Mouse (Mus musculus): ENCODE data around the gene Gm13539. TPM values are rescaled to one million over a fixed set of nuclear protein-coding genes. Genes with fewer than 3 reads are reported as not detected.
"Not testable (repeated sequence)": the region's sequence is repeated elsewhere in the genome, so short reads cannot be mapped to it uniquely, and the experiment has no call there.

Gm13539 gene
- not detected for polyA plus RNA-seq (2021)

DNA sequence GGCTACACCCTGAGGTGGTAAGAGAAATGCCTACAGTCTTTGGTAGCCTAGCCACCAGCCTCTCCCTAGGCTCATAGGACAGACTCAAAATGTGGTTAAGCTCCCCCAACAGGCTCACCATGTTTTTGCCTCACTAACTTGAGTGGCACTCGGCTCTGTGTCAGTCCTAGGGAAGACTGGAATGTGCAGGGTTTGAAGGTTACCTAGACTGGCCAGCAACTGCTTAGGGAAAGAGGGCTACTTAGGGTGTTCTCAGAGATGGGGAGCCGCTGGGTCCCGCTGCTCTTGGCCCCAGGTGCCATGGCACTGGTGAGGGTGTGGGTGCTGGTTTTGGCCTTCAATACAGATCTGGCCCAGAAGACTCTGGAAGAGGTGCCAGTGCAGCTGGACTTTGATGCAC lies at the start of gene Gm13539:
Gene Gm13539 (plus strand): TSS at position 301 of the 400 bp plus-strand sequence.
- no peak for TF ChIP-seq CTCF (IDR thresholded peaks at IDR 0.05)
- in situ Hi-C loops (cut with MboI; ENCODE audit: low pct_unique_long_range_greater_than_20kb), result no loop called here
- peaks cover 9% of the 10 kb centered on the region for H3K27me3 ChIP-seq
- POLR2A ChIA-PET, result no interaction called here
- no peak for DNase-seq (ENCODE audit: low read depth, low spot score)
- no peak for ATAC-seq
- CTCF ChIA-PET, result no interaction called here

DNA sequence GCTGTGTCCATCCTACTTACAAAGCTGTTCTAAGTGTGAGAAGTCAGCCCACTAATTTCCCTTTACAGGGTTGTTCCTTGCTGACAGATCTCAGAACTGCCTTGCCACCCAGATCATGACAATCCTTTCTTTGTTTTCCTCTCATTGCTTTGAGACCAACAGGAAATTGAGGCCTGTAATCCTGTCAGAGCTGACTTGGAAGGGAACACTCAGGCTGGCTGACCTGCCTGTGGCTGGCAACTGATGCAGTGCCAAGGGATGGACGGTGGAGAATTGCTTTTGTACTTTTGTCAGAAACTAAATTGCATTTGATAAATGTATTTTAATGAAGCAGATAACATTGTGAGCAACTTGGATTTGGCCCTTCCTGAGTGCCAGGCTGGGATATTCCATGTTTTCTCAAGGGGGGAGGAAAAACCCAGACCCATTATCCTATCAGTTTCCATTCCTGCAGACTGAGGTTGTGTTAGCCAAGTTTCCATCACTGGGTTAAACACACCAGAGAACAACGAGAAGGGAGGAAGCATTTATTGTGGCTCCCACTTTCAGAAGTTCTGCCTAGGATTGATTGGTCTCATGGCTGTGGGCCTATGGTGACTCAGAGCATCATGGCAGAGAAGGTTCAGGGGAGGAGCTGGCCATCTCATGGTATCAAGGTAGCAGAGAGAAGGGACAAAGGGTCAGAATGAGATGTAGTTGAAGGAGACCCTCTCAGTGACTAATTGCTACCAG lies 48.7 kb upstream of the Gm13539 start:
- no peaks in the 10 kb centered on the region for H3K27me3 ChIP-seq
- CTCF ChIA-PET, result no interaction called here
- TF ChIP-seq CTCF (IDR thresholded peaks at IDR 0.05), result no peak
- ATAC-seq (no peak), DNase-seq (ENCODE audit: low read depth, low spot score) (no peak)
- POLR2A ChIA-PET, result no interaction called here
- in situ Hi-C loops (cut with MboI; ENCODE audit: low pct_unique_long_range_greater_than_20kb), result no loop called here

DNA sequence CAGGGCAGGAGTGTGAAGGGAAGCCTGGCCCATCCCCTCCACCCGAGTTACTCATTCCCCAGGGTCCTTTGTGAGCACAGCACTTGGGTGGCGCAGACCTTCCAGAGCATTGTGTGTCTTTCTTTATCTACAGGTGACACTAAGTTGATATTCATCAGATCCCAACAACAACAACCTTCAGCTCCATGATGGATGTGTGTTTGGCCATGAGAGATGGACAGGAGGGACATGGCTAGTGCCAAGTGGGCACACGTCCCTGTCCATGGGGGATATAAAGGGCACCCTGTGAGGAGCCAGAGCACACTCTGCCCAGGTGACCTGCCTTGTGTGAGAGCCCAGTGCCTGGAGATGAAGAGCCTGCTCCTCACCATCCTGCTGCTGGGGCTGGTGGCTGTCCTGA lies 45.3 kb upstream of the Gm13539 start, which contains the start of gene Obp2b:
Gene Obp2b (plus strand): TSS at position 301 of the 400 bp plus-strand sequence.
- ATAC-seq; DNase-seq (ENCODE audit: low read depth, low spot score); POLR2A ChIA-PET; in situ Hi-C loops (cut with MboI; ENCODE audit: low pct_unique_long_range_greater_than_20kb); CTCF ChIA-PET; H3K27me3 ChIP-seq: not testable (repeated sequence)

DNA sequence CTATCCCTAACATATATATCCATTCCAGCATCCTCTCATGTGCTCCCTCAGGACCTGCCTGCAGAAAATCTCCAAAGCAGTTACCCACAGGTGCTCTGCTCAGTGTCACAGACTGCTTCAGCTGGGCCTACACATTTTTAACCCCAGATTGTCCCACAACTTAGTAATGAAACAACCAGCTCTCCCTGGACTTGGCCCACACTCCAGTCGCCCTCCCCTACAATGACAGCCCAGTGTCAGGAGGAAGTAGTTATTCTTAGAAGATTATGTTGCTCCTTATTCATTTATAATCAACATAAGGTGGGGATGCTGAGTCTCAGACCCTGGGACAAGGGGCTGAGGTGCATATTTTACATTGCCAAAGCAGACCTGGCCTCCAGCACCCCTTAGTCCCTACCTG lies 40.4 kb upstream of the Gm13539 start:
- H3K27me3 ChIP-seq, result no peaks in the 10 kb centered on the region
- TF ChIP-seq CTCF (IDR thresholded peaks at IDR 0.05), result no peak
- CTCF ChIA-PET, result no interaction called here
- POLR2A ChIA-PET, result no interaction called here
- ATAC-seq (no peak), DNase-seq (ENCODE audit: low read depth, low spot score) (no peak)
- in situ Hi-C loops (cut with MboI; ENCODE audit: low pct_unique_long_range_greater_than_20kb), result no loop called here

DNA sequence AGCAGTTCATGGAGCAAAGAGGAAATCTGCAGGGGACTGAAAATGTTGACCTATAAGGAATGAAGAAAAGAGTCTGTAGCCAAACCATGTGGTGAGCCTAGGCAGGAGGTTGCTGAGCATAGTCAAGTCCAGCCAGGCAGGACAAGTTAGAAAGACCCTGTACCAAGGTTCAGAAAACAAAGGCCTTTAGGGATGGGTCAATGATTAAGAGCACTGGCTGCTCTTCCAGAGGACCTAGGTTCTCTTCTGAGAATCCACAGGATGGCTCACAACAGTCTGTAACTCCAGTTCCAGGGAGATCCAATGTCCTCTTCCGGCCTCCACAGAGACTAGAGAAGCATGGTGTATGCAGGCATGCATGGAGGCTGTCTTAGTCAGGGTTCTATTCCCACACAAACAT lies 27.9 kb upstream of the Gm13539 start:
- CTCF ChIA-PET, result no interaction called here
- ATAC-seq, result no peak
- in situ Hi-C loops (cut with MboI; ENCODE audit: low pct_unique_long_range_greater_than_20kb), result no loop called here
- no peaks in the 10 kb centered on the region for H3K27me3 ChIP-seq
- POLR2A ChIA-PET, result no interaction called here
- no peak for DNase-seq (ENCODE audit: low read depth, low spot score)
- no peak for TF ChIP-seq CTCF (IDR thresholded peaks at IDR 0.05)

DNA sequence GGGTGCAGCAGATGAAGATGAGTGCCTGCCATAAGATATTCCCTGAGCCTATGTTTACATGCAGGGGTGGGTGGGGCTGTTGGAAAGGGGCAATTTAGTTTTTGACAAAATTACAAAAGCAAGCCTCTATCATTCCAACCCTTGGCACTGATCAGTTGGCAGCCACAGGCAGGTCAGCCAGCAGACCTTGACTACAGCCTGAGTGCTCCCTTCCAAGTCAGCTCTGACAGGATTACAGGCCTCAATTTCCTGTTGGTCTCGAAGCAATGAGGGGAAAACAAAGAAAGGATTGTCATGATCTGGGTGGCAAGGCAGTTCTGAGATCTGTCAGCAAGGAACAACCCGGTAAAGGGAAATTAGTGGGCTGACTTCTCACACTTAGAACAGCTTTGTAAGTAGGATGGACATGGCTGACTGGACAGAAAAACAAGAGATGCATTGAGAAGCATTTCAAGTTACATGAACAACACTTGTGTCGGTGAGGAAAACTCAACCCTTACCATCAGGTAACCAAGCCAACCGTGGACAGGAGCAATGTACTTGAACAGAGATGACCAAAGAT lies 23.9 kb upstream of the Gm13539 start:
- POLR2A ChIA-PET, result no interaction called here
- ATAC-seq, result no peak
- H3K27me3 ChIP-seq, result no peaks in the 10 kb centered on the region
- in situ Hi-C loops (cut with MboI; ENCODE audit: low pct_unique_long_range_greater_than_20kb), result no loop called here
- no peak for TF ChIP-seq CTCF (IDR thresholded peaks at IDR 0.05)
- no peak for DNase-seq (ENCODE audit: low read depth, low spot score)
- CTCF ChIA-PET, result no interaction called here

DNA sequence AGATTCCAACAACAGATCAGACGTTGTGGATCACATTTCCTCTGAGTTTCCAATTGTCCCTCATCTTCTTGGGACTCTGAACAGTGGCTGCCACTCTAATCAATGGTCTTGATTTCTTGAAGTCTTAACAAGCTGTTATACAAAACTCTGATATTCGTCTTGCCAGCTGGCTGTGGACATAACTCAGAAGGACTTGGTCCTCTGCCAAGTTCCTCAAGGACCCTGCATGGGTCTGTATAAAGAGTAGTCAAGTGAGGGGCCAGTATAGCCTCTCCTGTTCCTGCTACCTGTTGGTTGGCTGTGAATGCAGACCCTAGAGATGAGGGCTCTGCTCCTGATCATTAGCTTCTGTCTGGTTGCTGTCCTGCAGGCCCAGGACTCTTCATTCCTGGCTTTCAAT lies 16.8 kb upstream of the Gm13539 start, which contains the start of gene Lcn3:
Gene Lcn3 (plus strand): TSS at position 301 of the 400 bp plus-strand sequence.
- ATAC-seq, result no peak
- DNase-seq (ENCODE audit: low read depth, low spot score), result no peak
- no peak for TF ChIP-seq CTCF (IDR thresholded peaks at IDR 0.05)
- POLR2A ChIA-PET, result no interaction called here
- CTCF ChIA-PET, result no interaction called here
- in situ Hi-C loops (cut with MboI; ENCODE audit: low pct_unique_long_range_greater_than_20kb), result no loop called here
- peaks cover 24% of the 10 kb centered on the region for H3K27me3 ChIP-seq

DNA sequence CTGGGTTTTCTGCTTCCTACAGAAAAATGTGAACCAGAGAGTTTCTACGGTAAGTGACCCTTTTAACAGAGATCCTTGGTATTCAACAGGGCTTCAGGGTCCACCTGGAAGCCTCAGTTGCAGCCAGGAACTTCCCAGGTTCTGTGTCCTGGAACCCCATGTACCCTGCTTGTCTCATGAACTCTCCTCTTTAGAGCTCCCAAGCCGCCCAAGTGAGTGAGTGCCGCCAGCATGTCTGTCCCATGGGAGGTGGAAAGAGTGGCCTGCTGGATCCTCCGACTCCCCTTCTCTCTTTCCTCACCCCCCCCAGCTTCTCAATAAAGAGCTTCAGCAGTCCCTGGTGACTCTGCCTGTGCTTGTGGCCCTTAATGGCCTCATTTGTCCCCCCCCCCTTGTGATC lies 14.3 kb upstream of the Gm13539 start:
- ATAC-seq (no peak), DNase-seq (ENCODE audit: low read depth, low spot score) (no peak)
- H3K27me3 ChIP-seq, result peaks cover 24% of the 10 kb centered on the region
- ChIA-PET CTCF (no interaction called here), POLR2A (no interaction called here)
- in situ Hi-C loops (cut with MboI; ENCODE audit: low pct_unique_long_range_greater_than_20kb), result no loop called here
- no peak for TF ChIP-seq CTCF (IDR thresholded peaks at IDR 0.05)

DNA sequence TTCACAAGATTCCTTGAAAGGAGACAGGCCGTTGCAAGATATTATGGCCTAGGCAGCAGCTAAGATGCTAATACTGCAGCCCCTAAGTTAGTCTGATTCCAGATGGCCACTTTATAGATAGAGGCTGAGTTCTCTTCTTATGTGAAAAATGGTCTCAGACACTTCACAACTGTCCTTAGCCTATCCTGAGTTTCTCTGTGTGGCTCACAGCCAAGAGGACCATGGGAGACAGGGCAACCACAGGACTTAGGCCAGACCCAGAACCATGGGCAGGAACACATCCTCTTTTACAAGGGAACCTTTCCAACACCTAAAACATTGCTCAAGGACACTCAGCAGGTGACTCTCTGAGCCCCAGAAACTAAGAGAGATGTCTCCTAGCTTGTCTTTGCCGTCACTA lies 8.6 kb upstream of the Gm13539 start:
- H3K27me3 ChIP-seq, result peaks cover 9% of the 10 kb centered on the region
- ATAC-seq (no peak), DNase-seq (ENCODE audit: low read depth, low spot score) (no peak)
- no peak for TF ChIP-seq CTCF (IDR thresholded peaks at IDR 0.05)
- in situ Hi-C loops (cut with MboI; ENCODE audit: low pct_unique_long_range_greater_than_20kb), result no loop called here
- ChIA-PET POLR2A (interaction anchor here (0.6 kb wide), 1 partner anchor 141 kb away, joined by 8 read pairs; no protein-coding TSS in a partner anchor), CTCF (no interaction called here)

DNA sequence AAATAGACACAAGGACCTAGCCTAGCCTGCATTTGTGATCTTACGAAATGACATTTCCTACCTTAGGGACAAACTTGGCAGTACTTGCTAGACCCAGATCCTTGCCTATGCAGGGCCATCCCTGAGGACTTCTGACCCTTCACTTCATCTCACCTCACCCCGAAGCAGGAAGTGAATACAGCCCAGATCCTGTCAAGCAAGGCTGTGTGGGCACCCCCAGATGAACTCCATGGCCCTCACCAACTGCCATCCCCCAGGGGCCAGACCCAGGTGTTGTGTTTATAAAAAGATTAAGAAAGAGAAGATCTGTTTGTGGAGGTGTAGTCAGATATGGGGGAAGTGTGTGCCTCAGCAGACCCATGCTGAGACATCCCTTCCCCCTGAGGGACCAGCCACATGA lies 7.4 kb upstream of the Gm13539 start:
- TF ChIP-seq CTCF (IDR thresholded peaks at IDR 0.05), result no peak
- ATAC-seq, result no peak
- DNase-seq (ENCODE audit: low read depth, low spot score), result no peak
- POLR2A ChIA-PET, result interaction anchor here (0.5 kb wide), 1 partner anchor 474 kb away, joined by 4 read pairs; no protein-coding TSS in a partner anchor
- CTCF ChIA-PET, result no interaction called here
- in situ Hi-C loops (cut with MboI; ENCODE audit: low pct_unique_long_range_greater_than_20kb), result no loop called here
- H3K27me3 ChIP-seq, result peaks cover 6% of the 10 kb centered on the region

DNA sequence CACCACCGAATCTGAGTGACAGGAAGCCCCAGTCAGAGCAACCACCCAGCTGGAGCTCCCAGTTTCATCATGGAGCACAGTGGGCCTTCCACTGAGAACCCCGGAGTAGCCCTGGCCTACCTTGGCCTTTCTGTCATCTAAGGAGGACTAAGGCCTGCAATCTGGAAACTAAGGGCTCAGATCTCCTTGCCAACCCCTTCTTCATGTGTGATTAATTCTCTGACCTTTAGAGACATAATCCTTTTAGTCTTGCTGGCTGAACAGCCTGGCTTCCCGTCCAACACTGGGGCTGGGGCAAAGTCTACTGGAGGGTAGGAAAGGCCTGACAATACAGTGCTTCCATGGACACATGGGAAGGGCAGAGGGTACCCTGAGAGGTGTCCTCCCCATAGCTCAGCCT lies 6.1 kb upstream of the Gm13539 start:
- no peak for TF ChIP-seq CTCF (IDR thresholded peaks at IDR 0.05)
- POLR2A ChIA-PET, result interaction anchor here (0.6 kb wide), 1 partner anchor 69 kb away, joined by 3 read pairs; no protein-coding TSS in a partner anchor
- ATAC-seq (no peak), DNase-seq (ENCODE audit: low read depth, low spot score) (no peak)
- CTCF ChIA-PET, result no interaction called here
- in situ Hi-C loops (cut with MboI; ENCODE audit: low pct_unique_long_range_greater_than_20kb), result no loop called here
- H3K27me3 ChIP-seq, result peaks cover 6% of the 10 kb centered on the region
